ENCODE assay signal across 18 mouse cellular contexts in genomic region chr9:63701957-63702309, GRCm38 (mm10). TPM values are rescaled to one million over a fixed set of nuclear protein-coding genes. Genes with fewer than 3 reads are reported as not detected.
DNase-seq lines count a peak whose midpoint lies in the region; ATAC-seq and TF ChIP-seq lines count a peak whose summit lies in the region.
"Had no signal": no experiment of that assay in that cellular context is flagged by ENCODE, and none has a peak within 500 bp of the region (broad histone marks: within the 10 kb centered on the region; RNA-seq: fewer than 3 reads in every experiment).

No protein-coding gene starts in this region.

- no peak overlapping the region for H3K4me2 ChIP-seq in kidney, embryonic 15.5 days
- no peak overlapping the region for H3K4me2 ChIP-seq in embryonic facial prominence, embryonic 15.5 days (replicated peaks)
- H3K4me2 ChIP-seq in myocyte (ENCODE audit: low read depth), result peak overlapping the region; percentile 80
- H3K4me2 ChIP-seq: liver, embryonic 13.5 days; midbrain, embryonic 13.5 days had no signal

- peak overlapping the region; percentile 67 for H3K27ac ChIP-seq in kidney, embryonic 15.5 days
- H3K27ac ChIP-seq in kidney, adult 2 months (ENCODE audit: insufficient read depth, low read depth, low read length), result no peak overlapping the region
- H3K27ac ChIP-seq in brown adipose tissue, adult 24 weeks (replicated peaks; ENCODE audit: low read depth, low read length), result peak overlapping the region; percentile 51; the same call in 1 of the 2 replicates
- H3K27ac ChIP-seq in embryonic facial prominence, embryonic 15.5 days (replicated peaks), result peak overlapping the region; percentile 63
- H3K27ac ChIP-seq: liver, embryonic 13.5 days; midbrain, embryonic 13.5 days had no signal

- no peak overlapping the region for H3K4me3 ChIP-seq in kidney, embryonic 15.5 days (replicated peaks)
- H3K4me3 ChIP-seq in kidney, adult 2 months (ENCODE audit: insufficient read depth, low read depth, low read length), result no peak overlapping the region
- no peak overlapping the region for H3K4me3 ChIP-seq in brown adipose tissue, adult 24 weeks (ENCODE audit: insufficient read depth, low read depth, low read length)
- no peak overlapping the region for H3K4me3 ChIP-seq in embryonic facial prominence, embryonic 15.5 days (replicated peaks)
- no peak overlapping the region for H3K4me3 ChIP-seq in myocyte
- H3K4me3 ChIP-seq: erythroblast, embryonic 14.5 days; liver, embryonic 13.5 days; midbrain, embryonic 13.5 days had no signal

- WGBS in kidney, embryonic 15.5 days, result 71% methylated on average over 4 of the region's 4 CpGs
- WGBS in kidney, adult 2 months, result 82% methylated on average over 4 of the region's 4 CpGs
- 61% methylated on average over 4 of the region's 4 CpGs for WGBS in embryonic facial prominence, embryonic 15.5 days

- no peaks in the 10 kb centered on the region for H3K27me3 ChIP-seq in kidney, embryonic 15.5 days
- H3K27me3 ChIP-seq in kidney, adult 2 months (replicated peaks; ENCODE audit: control insufficient read depth, insufficient read depth, low read length), result no peaks in the 10 kb centered on the region
- H3K27me3 ChIP-seq in embryonic facial prominence, embryonic 15.5 days, result no peaks in the 10 kb centered on the region
- H3K27me3 ChIP-seq in myocyte (ENCODE audit: control insufficient read depth, insufficient read depth, insufficient read length), result no peaks in the 10 kb centered on the region
- H3K27me3 ChIP-seq: liver, embryonic 13.5 days; midbrain, embryonic 13.5 days had no signal

- TF ChIP-seq POLR2A in kidney, adult 2 months (IDR thresholded peaks at IDR 0.05; ENCODE audit: low read depth, low read length), result no peak
- TF ChIP-seq POLR2A in myocyte (IDR thresholded peaks at IDR 0.05; ENCODE audit: insufficient read length, low read depth), result no peak

- DNase-seq in kidney, adult 2 months, result no peak
- no peak for DNase-seq in layer of hippocampus, adult 9-10 months (ENCODE audit: low spot score)
- DNase-seq: cerebellum, adult 9-11 months; forebrain, postnatal 0 days; heart, postnatal 36 days; kidney, adult 11 months; liver, embryonic 13.5 days; right cerebral cortex, postnatal 25 days; thymus, postnatal 14 days had no signal

- TF ChIP-seq CTCF in kidney, adult 2 months (conservative IDR thresholded peaks at IDR 0.05; ENCODE audit: insufficient read depth, insufficient read length, low read depth, low read length), result no peak

- H3K9me3 ChIP-seq in kidney, embryonic 15.5 days (replicated peaks), result no peaks in the 10 kb centered on the region
- H3K9me3 ChIP-seq in embryonic facial prominence, embryonic 15.5 days (replicated peaks), result no peaks in the 10 kb centered on the region
- H3K9me3 ChIP-seq: liver, embryonic 13.5 days; midbrain, embryonic 13.5 days had no signal

- H3K4me1 ChIP-seq in kidney, embryonic 15.5 days, result peaks cover 84% of the 10 kb centered on the region
- H3K4me1 ChIP-seq in kidney, adult 2 months (ENCODE audit: control insufficient read depth, insufficient read depth, low read length), result peaks cover 48% of the 10 kb centered on the region
- H3K4me1 ChIP-seq in brown adipose tissue, adult 24 weeks (ENCODE audit: control insufficient read depth, insufficient read depth, insufficient read length, low read length), result peaks cover 49% of the 10 kb centered on the region
- peaks cover 68% of the 10 kb centered on the region for H3K4me1 ChIP-seq in embryonic facial prominence, embryonic 15.5 days

- H3K9ac ChIP-seq in kidney, embryonic 15.5 days, result no peak overlapping the region
- H3K9ac ChIP-seq in embryonic facial prominence, embryonic 15.5 days, result no peak overlapping the region
- H3K9ac ChIP-seq: forebrain, postnatal 0 days; liver, embryonic 13.5 days; lung, embryonic 14.5 days; midbrain, embryonic 13.5 days had no signal

- no peak overlapping the region for H3ac ChIP-seq in myocyte (ENCODE audit: control insufficient read depth, insufficient read length)

- peaks cover 15% of the 10 kb centered on the region for H3K79me2 ChIP-seq in myocyte (ENCODE audit: control insufficient read depth, insufficient read depth)

- no peaks in the 10 kb centered on the region for H3K36me3 ChIP-seq in kidney, embryonic 15.5 days
- H3K36me3 ChIP-seq in kidney, adult 2 months (ENCODE audit: control insufficient read depth, insufficient read depth, low read length), result no peaks in the 10 kb centered on the region
- no peaks in the 10 kb centered on the region for H3K36me3 ChIP-seq in embryonic facial prominence, embryonic 15.5 days
- H3K36me3 ChIP-seq in myocyte (ENCODE audit: control insufficient read depth, insufficient read depth), result no peaks in the 10 kb centered on the region
- H3K36me3 ChIP-seq: midbrain, embryonic 13.5 days had no signal

- ATAC-seq in kidney, embryonic 15.5 days (replicated peaks; ENCODE audit: low FRiP score), result no peak
- ATAC-seq in embryonic facial prominence, embryonic 15.5 days (ENCODE audit: insufficient number of reproducible peaks, low FRiP score, low TSS enrichment, low read depth), result no peak
- ATAC-seq in erythroblast, adult 5-6 weeks (replicated peaks; ENCODE audit: low FRiP score, poor library complexity, severe bottlenecking), result no peak
- ATAC-seq: forebrain, postnatal 0 days; hindbrain, embryonic 16.5 days; midbrain, embryonic 13.5 days had no signal

TF ChIP-seq in myocyte, 11 proteins besides CTCF, POLR2A, EP300 and RAD21:
- no peak for TF ChIP-seq POLR2AphosphoS2 (IDR thresholded peaks at IDR 0.05; ENCODE audit: insufficient read length, low read depth)
- TF ChIP-seq MAX (IDR thresholded peaks at IDR 0.05; ENCODE audit: low read depth), result no peak
- TF ChIP-seq SRF (IDR thresholded peaks at IDR 0.05; ENCODE audit: control insufficient read depth, insufficient read length, low read depth), result no peak
- no peak for TF ChIP-seq MYOG (IDR thresholded peaks at IDR 0.05; ENCODE audit: control insufficient read depth in 1 of 3, insufficient read depth in 1 of 3, insufficient read length in 2 of 3, low read depth in 2 of 3)
- TF ChIP-seq TCF12 (IDR thresholded peaks at IDR 0.05; ENCODE audit: insufficient read depth, poor library complexity, severe bottlenecking), result no peak
- no peak for TF ChIP-seq E2F4 (IDR thresholded peaks at IDR 0.05; ENCODE audit: insufficient read depth)
- TF ChIP-seq REST (IDR thresholded peaks at IDR 0.05; ENCODE audit: insufficient read depth, insufficient read length), result no peak
- no peak for TF ChIP-seq CEBPB (IDR thresholded peaks at IDR 0.05; ENCODE audit: insufficient read depth, poor library complexity, severe bottlenecking)
- TF ChIP-seq TCF3 (IDR thresholded peaks at IDR 0.05; ENCODE audit: insufficient read length, low read depth), result no peak
- no peak for TF ChIP-seq MYOD1 (IDR thresholded peaks at IDR 0.05; ENCODE audit: control insufficient read depth in 1 of 3, insufficient read length in 2 of 3, low read depth in 2 of 3)
- no peak for TF ChIP-seq USF1 (IDR thresholded peaks at IDR 0.05; ENCODE audit: low read depth)

RNA-seq across cellular contexts. Expression of gene Smad3, which starts 55.9 kb away (rescaled TPM):
- 25.0 and 26.5 TPM in 2 replicates for polyA plus RNA-seq in kidney, embryonic 15.5 days (2015; fragmentation: Nextera tagmentation; extraction: Ambion mirVana)
- polyA plus RNA-seq in kidney, adult 2 months (2012; rRNA removed), result 33.5 and 37.0 TPM in 2 replicates
- 6.3 and 10.3 TPM in 2 replicates for polyA plus RNA-seq in brown adipose tissue, adult 24 weeks (2012; ENCODE audit: insufficient read depth, insufficient read length, missing spikeins)
- 23.5 and 25.4 TPM in 2 replicates for polyA plus RNA-seq in embryonic facial prominence, embryonic 15.5 days (2015; fragmentation: Nextera tagmentation; extraction: Ambion mirVana)
- 25.5 TPM for polyA plus RNA-seq in myocyte (2012; fragmentation: generic; extraction: Trizol)
- total RNA-seq in erythroblast, adult 5-6 weeks (2015; ENCODE audit: low replicate concordance), result 3.5 and 14.6 TPM in 2 replicates
- 2.7 and 2.8 TPM in 2 replicates for total RNA-seq in erythroblast, adult 5-6 weeks (2017; ENCODE audit: low replicate concordance)
